Mouse (Mus musculus) thymus, adult 2 months (tissue): ENCODE results near the gene Dock1.

Experiments
- CTCF ChIP-seq: fragments of 200-500 bp; IDR thresholded peaks from 2 replicates; pipeline ENCODE4 v1.5.1; 2012; ENCODE audit warnings: mild to moderate bottlenecking, control low read depth, low read length, moderate library complexity, borderline replicate concordance; ENCODE audit not compliant: control insufficient read depth, poor library complexity, insufficient read depth; ENCODE audit errors: extremely low read depth
- POLR2A ChIP-seq: fragments of 200-500 bp; IDR thresholded peaks from 2 replicates; pipeline ENCODE4 v1.6.1; 2012; ENCODE audit warnings: mild to moderate bottlenecking, low read length, control low read depth, moderate library complexity; ENCODE audit not compliant: control insufficient read depth, poor library complexity, insufficient read depth; ENCODE audit errors: extremely low read depth

DNA sequence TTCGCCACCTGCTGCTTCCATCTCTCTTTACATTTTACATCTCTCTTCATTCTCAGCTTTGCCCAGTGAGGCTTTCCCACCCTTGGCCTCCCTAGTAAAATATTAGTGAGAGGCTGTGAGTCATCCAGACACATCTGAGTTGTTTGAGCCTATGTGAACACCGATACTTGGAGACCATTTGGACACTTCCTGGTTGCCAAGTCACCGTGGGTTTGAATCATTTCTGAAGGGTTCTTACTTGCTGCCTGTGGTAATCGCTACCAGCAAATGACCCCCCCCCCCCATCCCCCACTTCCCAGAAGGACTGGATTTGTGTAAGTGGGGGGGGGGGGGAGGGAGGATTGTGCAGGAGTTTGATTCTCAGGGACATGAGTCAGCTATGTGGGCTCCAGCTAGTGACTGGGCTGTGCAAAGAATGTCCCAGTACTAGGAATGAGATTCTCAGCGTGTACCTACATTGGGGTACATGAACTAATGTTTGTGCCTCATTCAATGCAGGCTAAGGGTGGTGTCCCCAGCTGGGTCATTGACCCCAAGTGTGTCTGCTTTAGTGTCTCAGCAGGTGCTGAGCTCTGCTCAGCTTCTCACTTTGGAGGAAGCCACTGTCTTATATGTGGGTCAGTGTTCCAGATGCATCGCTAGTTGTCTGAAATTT is 103.4 kb downstream of the Dock1 start:
- no peak for TF ChIP-seq CTCF
- no peak for TF ChIP-seq POLR2A
